Comparison of ENCODE assay signal across 8 mouse cellular contexts in genomic region chr15:81729241-81729791, GRCm38 (mm10). TPM values are rescaled to one million over a fixed set of nuclear protein-coding genes. Genes with fewer than 3 reads are reported as not detected.
DNase-seq lines count a peak whose midpoint lies in the region; ATAC-seq lines count a peak whose summit lies in the region.

No protein-coding gene starts in this region.

- H3K9ac ChIP-seq in kidney, embryonic 15.5 days = peak overlapping the region; percentile 92
- H3K9ac ChIP-seq in liver, embryonic 13.5 days = peak overlapping the region; percentile 98

- peak overlapping the region; percentile 78 for H3K27ac ChIP-seq in kidney, embryonic 15.5 days
- peak overlapping the region; percentile 93 for H3K27ac ChIP-seq in liver, embryonic 13.5 days

- peak overlapping the region; percentile 99 for H3K4me3 ChIP-seq in kidney, embryonic 15.5 days (replicated peaks)
- peak overlapping the region; percentile 100 for H3K4me3 ChIP-seq in liver, embryonic 13.5 days (replicated peaks)

- DNase-seq in urinary bladder, postnatal 14 days (ENCODE audit: low spot score) = peak; percentile 56
- no peak for DNase-seq in urinary bladder, adult 2 months (ENCODE audit: low spot score)
- DNase-seq in cerebellum, postnatal 14 days = peak; percentile 53 to 62
- DNase-seq in liver, embryonic 13.5 days = peak; percentile 50
- peak; percentile 35 for DNase-seq in neural tube, embryonic 10.5 days (ENCODE audit: extremely low spot score, low spot score)
- DNase-seq in retina, embryonic 14.5 days (ENCODE audit: low spot score) = no peak

- WGBS in kidney, embryonic 15.5 days = under 1% methylated on average over 48 of the region's 49 CpGs
- under 1% methylated on average over 49 of the region's 49 CpGs for WGBS in liver, embryonic 13.5 days (ENCODE audit: insufficient replicate concordance)

- peaks cover 22% of the 10 kb centered on the region for H3K36me3 ChIP-seq in kidney, embryonic 15.5 days
- peaks cover 26% of the 10 kb centered on the region for H3K36me3 ChIP-seq in liver, embryonic 13.5 days

- no peaks in the 10 kb centered on the region for H3K9me3 ChIP-seq in kidney, embryonic 15.5 days (replicated peaks)
- H3K9me3 ChIP-seq in liver, embryonic 13.5 days (replicated peaks) = no peaks in the 10 kb centered on the region

- H3K4me2 ChIP-seq in kidney, embryonic 15.5 days = peak overlapping the region; percentile 90
- H3K4me2 ChIP-seq in liver, embryonic 13.5 days = peak overlapping the region; percentile 93

- ATAC-seq in granulocyte monocyte progenitor cell, adult 5-6 weeks (replicated peaks; ENCODE audit: poor library complexity, severe bottlenecking) = peak; percentile 50
- ATAC-seq in kidney, embryonic 15.5 days (replicated peaks; ENCODE audit: low FRiP score) = peak; percentile 57; the same call in 1 of the 2 replicates
- peak; percentile 62 for ATAC-seq in liver, embryonic 13.5 days (ENCODE audit: low read depth)

- peaks cover 31% of the 10 kb centered on the region for H3K4me1 ChIP-seq in kidney, embryonic 15.5 days
- peaks cover 30% of the 10 kb centered on the region for H3K4me1 ChIP-seq in liver, embryonic 13.5 days (replicated peaks)

- H3K27me3 ChIP-seq in kidney, embryonic 15.5 days = 0 out of 2 replicates have a peak, but pooled peaks cover 3% of the 10 kb centered on the region
- H3K27me3 ChIP-seq in liver, embryonic 13.5 days = peaks cover 6% of the 10 kb centered on the region; the same call in 1 of the 2 replicates

RNA-seq across cellular contexts. Expression of gene Zc3h7b, which starts 15.5 kb away (rescaled TPM):
- polyA plus RNA-seq in urinary bladder, adult 2 months (2012; rRNA removed) = 30.8 and 41.0 TPM in 2 replicates
- total RNA-seq in granulocyte monocyte progenitor cell, adult 5-6 weeks (2014; fragmentation: Nextera tagmentation) = 20.7 and 31.9 TPM in 2 replicates
- total RNA-seq in granulocyte monocyte progenitor cell, adult 5-6 weeks (2017) = 15.0 and 19.2 TPM in 2 replicates
- polyA plus RNA-seq in kidney, embryonic 15.5 days (2015; fragmentation: Nextera tagmentation; extraction: Ambion mirVana) = 34.8 and 37.4 TPM in 2 replicates
- 5.3 and 6.0 TPM in 2 replicates for polyA plus RNA-seq in liver, embryonic 13.5 days (2015; fragmentation: Nextera tagmentation; extraction: Ambion mirVana)

RNA-seq across cellular contexts. Expression of gene Rangap1, which starts 16.0 kb away (rescaled TPM):
- polyA plus RNA-seq in urinary bladder, adult 2 months (2012; rRNA removed) = 29.4 and 31.0 TPM in 2 replicates
- total RNA-seq in granulocyte monocyte progenitor cell, adult 5-6 weeks (2014; fragmentation: Nextera tagmentation) = 58.9 and 63.9 TPM in 2 replicates
- total RNA-seq in granulocyte monocyte progenitor cell, adult 5-6 weeks (2017) = 114 TPM in 2 replicates
- polyA plus RNA-seq in kidney, embryonic 15.5 days (2015; fragmentation: Nextera tagmentation; extraction: Ambion mirVana) = 99.1 and 106 TPM in 2 replicates
- polyA plus RNA-seq in liver, embryonic 13.5 days (2015; fragmentation: Nextera tagmentation; extraction: Ambion mirVana) = 90.9 and 100 TPM in 2 replicates

RNA-seq across cellular contexts. Expression of gene Chadl, which starts 32.2 kb away (rescaled TPM):
- 3.0 and 3.9 TPM in 2 replicates for polyA plus RNA-seq in urinary bladder, adult 2 months (2012; rRNA removed)
- total RNA-seq in granulocyte monocyte progenitor cell, adult 5-6 weeks (2014; fragmentation: Nextera tagmentation) = not detected in 2 replicates
- total RNA-seq in granulocyte monocyte progenitor cell, adult 5-6 weeks (2017) = 0.43 TPM in 1 of 2 replicates, not detected in the other
- 5.0 and 5.2 TPM in 2 replicates for polyA plus RNA-seq in kidney, embryonic 15.5 days (2015; fragmentation: Nextera tagmentation; extraction: Ambion mirVana)
- 0.25 and 0.46 TPM in 2 replicates for polyA plus RNA-seq in liver, embryonic 13.5 days (2015; fragmentation: Nextera tagmentation; extraction: Ambion mirVana)

Comparison
In these comparisons a context has a peak if more than half of its experiments do, and no peak if none do; other contexts are left out.
1. DNase-seq: peak in urinary bladder, postnatal 14 days (single experiment), cerebellum, postnatal 14 days (2 of 2), liver, embryonic 13.5 days (single experiment) and neural tube, embryonic 10.5 days (single experiment); none in urinary bladder, adult 2 months (single experiment) and retina, embryonic 14.5 days (single experiment).
2. Peak in every context shown above with its lines, with median percentiles within 50 percentile points of each other: ATAC-seq.